Mouse (Mus musculus): ENCODE results near the gene Kctd13.

DNA sequence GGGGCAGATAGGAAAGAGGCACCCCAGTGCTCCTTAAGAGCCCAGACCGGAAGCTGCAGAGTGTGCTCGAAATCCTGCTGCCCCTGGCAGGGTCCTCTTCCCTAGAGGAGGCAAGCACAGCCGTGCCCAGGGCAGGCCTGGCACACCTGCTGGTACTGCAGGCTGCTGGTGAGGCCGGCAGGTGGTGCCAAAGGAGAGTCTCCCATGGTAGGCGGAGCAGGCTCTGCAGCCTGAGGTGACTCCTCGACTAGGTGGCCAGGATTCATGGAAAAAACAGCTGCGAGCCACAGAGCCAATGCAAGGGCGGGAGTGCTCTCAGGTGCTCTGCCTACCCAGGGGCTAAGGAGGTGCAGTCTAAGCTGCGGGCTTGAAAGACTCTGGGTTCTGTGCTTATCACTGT is 57.6 kb downstream of the Kctd13 start:
- TF ChIP-seq CTCF (IDR thresholded peaks at IDR 0.05; ENCODE audit: insufficient read depth, low read length) (peak; percentile 53), POLR2A (IDR thresholded peaks at IDR 0.05; ENCODE audit: borderline replicate concordance, extremely low read depth, low read depth, low read length) (no peak)

Measured in lung, adult 2 months (tissue).